Mouse (Mus musculus) right cerebral cortex, postnatal 36 days (tissue): ENCODE results near the gene Dhx9.
"Not testable (repeated sequence)": the region's sequence is repeated elsewhere in the genome, so short reads cannot be mapped to it uniquely, and the experiment has no call there.

Experiments
- DNase-seq, 2 experiments: peaks; one replicate each; pipeline ENCODE4 v3.0.0; 2022; ENCODE audit warnings: low spot score in 2 of 2, mixed read lengths in 1 of 2

Dhx9 gene

DNA sequence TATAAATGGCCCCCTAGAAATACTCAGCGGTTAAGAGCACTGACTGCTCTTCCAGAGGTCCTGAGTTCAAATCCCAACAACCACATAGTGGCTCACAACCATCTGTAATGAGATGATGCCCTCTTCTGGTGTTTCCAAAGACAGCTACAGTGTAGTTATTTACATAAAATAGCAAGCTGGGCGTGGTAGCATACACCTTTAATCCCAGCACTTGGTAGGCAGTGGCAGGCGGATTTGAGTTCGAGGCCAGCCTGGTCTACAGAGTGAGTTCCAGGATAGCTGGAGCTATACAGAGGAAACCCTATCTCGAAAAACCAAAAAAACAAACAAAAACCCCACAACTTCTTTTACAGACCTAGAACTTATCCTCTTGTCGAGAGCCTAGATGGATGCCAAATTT lies 1.3 kb downstream of the Dhx9 start:
- DNase-seq, result not testable (repeated sequence)

DNA sequence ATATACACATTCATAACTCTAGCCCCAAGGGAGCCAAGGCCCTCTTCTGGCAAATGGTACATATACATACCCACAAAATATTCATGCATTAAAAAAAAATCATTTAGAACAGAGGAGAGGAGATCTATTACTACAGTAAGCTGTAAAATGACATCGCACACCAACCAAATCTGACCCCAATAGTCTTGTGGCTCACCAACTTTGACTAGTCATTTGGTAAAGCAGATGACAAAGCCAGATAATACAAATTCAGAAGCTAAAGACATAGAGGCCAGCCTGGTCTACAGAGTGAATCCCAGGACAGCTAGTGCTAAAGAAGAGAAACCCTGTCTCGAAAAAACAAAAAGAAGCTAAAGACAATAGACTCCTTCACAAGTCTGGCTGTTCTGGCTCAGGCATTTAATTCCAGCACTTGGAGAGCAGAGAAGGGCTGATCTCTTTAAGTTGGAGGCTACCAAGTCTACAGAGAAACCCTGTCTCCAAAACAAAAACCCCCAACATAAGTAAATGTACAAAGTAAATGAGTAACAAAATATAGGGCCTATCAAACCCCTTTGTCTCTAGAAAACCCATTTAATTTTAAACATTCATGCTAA lies 2.2 kb downstream of the Dhx9 start:
- no peak for DNase-seq

DNA sequence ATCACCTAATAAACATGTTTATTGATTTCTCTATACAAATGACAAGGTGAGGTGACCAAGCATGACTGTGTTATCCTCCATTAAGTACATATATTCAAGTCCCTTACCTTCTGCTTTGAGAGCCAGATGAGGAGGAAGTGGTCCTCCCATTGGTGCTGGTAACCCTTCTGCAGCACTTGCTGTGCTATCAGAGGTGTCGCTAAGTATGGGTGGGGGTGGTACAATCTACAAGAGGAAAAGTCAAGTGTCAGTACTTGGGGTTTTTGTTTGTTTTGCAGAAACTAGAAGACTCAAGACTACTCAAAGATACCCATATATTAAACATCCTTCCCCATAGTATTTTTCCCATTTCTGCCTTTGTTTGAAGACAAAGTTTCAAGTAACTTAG lies 6.4 kb downstream of the Dhx9 start:
- DNase-seq, result no peak

DNA sequence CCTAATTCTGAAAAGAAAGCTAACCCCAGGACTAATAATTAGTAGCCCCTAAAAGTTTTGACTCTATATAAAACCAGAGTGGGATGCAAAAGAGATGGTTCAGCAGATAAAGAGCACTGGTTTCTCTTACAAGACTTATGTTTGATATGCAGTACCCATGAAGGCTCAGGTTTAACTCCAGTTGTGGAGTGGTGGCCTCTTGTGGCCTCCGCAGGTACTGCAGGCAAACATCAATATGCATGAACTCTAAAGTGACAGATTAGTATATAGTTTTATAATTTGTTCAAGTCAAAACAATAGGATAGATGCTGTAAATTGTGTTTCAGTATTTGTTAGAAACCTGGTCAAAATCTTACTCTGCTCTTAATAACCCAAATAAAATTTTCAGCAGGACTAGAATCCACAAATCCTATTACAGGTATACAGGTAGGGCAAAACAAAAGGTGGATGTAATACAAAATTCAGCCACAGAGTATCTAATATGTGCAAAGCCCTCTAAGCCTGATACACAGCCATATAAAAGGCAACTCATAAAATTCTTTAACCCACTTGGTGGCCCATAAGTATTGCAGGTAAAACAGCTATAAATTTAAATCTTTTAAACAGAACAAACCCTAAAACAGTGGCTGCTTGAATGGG lies 7.0 kb downstream of the Dhx9 start:
- DNase-seq, result peak; percentile 25 to 55

DNA sequence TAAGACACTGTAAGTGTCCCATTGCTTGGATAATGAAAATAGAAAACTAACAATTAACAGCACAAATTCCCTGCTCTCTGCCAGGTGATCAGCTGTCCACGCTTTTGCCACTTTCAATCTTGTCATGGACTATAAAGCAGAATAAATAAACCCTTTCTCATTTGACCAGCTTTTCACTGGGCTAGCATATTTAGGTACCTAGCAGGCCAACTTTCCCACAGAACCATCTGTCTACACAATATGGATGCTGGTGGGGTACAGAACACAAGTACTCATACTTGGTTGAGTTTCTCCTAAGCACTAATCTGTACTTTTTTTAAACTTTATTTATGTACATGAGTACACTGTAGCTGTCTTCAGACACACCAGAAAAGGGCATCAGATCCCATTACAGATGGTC lies 8.2 kb downstream of the Dhx9 start:
- no peak for DNase-seq

DNA sequence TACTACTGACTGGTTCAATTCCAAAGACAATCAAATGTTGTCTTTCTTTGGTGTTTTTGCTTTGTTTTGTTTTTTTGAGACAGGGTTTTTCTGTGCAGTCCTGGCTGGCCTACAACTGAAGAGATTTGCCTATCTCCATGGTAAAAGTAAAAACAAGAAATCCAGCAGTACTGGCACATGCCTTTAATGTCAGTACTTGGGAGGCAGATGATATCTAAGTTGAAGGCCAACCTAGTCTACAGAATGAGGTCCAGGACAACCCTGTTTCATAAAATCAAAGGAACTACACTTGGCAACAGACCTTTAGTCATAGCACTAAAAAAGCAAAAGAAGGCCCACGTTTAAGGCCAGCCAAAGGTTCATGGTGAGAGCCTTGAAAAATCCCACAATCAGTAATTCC lies 25.7 kb downstream of the Dhx9 start:
- DNase-seq, result no peak

DNA sequence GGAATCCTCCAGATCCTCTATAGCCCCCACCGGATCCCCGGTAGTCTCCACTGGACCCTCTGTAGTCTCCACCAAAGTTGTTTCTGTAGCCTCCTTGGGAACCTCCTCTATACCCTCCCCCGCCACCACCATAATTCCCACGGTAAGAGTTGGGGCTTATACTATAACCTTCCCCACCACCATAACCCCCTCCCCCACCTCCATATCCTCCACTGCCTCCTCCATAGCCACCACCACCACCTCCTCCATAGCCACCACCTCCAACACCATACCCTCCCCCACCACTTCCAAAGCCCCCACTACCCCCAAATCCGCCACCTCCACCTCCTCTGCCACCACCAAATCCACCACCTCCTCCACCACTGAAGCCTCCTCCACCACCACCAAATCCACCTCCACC lies 31.3 kb downstream of the Dhx9 start:
- no peak for DNase-seq

DNA sequence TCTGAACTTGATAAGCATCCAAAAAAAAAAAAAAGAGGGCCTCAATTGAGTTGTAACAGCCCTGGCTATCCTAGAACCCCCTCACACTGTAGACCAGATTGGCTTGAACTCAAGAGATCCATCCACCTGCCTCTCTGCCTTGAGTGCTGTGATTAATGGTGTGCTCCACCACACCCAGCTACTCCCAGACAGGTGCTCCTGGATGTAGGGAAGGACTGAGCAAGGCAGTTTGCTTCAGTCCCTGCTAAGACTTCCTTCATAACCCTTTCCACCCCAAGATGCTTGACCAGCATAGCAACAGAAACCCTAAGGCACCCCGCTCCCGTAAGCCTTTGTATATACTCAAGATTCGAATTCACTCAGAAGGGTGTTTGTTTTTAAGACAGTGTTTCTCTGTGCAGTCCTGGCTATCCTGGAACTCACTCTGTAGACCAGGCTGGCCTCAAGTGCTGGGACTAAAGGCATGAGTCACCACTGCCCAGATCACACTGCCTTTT lies 34.3 kb downstream of the Dhx9 start:
- no peak for DNase-seq

DNA sequence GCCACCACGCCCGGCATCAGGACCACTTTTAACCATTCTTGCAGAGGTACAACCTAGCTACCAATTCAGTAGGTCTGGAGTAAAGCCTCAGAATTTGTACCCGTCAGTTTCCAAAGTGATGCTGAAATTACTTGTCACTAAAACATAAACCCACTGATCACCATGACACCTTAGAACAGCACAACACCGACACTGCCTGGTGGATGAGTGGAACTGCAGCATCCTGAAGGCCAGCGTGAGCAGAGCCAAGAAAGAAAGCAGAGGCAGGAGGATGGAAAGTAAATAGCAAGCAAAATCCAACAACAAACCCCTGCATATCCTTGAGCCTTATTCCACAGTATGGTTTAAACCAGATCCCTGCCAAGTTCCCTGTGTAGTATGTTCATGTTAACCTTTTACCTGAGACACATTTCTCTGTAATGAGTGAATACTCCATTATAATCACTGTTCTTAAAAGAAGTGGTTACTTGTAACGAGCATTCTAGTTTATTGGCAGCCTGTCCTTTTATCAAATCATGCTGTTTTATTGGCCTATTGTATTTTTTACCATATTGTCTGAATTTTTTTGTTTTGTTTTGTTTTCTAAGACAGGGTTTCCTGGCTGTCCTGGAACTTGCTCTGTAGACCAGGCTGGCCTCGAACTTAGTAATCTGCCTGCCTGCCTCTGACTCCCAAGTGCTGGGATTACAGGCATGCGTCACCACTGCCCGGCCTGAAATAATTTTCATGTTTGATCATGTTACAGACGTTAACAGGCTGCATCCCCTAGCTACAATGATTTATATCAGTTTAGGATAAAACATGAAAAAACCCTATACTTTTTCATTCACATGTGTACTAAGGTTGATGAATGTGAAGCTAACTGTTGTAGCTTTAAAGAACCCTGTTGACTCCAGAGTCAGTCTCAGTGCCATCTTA lies 36.0 kb downstream of the Dhx9 start:
- DNase-seq, result no peak

DNA sequence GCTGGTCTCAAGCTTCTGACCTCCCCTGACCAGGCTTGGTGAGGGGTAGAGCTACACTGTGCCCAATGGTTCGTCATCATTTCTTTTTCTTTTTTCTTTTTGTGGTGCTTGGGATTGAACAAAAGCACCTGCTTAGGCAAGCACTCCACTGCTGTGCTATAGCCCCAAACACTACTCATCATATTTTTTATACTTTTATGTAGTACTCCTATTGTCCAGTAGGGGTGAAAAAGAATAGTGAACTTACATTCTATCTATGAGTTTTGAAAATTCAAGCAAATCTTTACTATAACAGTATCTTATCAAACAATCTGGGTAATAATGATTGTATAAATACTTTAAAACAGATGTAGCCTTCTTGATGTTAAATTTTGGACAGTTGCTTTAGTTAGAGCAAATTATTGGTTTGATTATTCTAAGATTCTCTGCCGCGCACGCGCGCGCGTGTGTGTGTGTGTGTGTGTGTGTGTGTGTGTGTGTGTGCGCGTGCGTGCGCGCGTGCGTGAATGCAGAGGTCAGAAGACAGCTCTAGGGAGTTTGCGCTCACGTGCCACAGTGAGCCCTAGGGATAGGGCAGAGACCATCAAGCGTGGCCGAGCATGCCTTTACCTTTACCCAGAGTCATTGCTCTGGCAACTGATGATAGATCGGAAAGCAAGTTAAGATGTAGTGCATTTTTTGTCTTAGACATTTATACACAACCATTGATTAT lies 41.2 kb downstream of the Dhx9 start:
- no peak for DNase-seq

DNA sequence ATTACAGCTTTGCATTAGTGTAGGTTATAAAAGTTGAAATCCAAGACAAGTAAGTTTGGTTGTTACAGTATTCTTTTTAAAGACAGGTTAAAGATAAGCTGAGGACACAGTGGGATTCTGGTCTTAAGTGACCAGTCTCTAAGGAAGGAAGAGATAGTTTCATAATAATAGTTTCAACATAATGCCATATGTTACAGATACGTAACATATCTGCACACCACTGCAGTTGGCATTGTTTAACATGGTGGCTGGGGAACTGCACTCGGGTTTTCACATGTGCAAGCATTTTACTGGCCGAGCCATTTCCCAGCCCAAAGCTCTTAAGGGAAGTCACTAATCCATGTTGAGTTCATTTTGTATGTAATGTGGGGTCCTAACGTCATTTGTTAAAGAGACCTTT lies 43.8 kb downstream of the Dhx9 start:
- DNase-seq, result no peak

DNA sequence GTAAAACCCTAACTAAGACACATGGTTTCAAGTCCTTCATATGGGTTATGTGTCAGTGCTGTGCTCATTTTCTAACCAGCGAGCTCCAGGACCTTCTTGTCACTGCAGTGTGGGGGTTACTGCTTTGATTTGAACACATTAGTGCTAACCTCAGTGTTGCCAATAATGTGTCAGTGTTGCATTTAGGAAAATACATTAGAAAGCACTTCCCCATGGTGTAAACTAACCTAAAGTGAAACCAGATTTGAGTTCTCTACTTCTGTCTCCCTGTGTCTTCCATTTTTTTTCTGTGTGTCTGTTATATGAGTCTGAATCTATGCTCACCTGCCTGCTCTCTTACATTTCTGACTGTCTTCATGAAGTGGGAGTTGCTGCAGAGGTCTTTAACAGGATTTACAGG lies 44.4 kb downstream of the Dhx9 start:
- DNase-seq, result no peak

DNA sequence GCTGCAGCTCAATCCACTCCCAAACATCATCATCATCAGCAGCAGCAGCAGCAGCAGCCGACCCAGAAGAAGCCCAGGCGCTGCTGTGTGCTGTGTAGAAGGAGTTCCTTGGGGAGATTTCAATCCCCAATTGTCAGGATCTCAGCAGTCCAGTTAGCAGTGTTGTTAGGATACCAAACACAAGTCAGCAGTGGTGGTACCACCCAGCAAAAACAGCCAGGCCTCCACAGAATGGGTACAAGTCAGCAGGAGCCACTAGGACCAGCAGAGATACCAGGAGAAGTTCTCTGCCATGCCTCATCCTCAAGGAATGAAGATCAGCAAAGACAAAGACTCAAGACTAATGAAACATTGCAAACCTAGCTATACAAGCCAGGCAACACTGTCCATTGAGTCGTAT lies 45.8 kb downstream of the Dhx9 start:
- DNase-seq, result no peak

DNA sequence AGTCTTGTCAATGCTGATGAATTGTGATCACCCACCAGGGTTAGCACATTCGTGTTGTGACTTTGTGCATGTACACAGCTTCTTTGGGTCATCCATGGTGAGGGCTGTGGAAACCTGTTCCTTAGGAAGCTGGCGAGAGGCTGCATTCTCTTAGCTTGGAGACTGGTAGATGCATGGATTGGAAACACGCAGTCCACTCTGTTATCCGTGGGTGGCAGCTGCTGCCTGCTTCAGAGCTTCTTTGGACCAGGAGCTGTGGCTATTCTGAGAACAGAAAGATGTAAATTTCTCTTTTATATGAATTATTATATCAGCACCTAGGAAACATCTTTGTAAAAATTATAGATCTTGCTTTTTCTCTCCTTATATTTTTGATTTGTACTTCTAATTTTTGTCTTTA lies 46.7 kb downstream of the Dhx9 start:
- peak in 1 of 2 experiments; percentile 26 for DNase-seq

DNA sequence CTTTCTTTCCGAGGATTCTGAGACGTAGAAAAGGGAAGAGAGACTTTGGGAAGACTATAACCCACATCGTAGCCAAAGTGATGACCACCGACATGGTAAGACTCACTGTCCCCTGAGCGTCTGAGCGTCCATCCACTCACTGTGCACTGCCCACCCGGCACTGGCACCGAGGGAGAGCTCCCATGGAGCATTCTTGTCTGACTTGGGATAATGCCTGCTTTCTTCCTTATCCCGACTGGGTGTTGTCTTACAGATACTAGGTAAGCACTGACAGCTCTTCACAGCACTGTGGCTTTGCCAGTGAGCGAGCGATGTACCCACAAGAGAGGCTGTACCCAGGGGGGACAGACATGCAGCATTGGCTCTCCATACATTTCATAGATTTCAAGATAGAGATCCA lies 49.9 kb downstream of the Dhx9 start:
- no peak for DNase-seq

DNA sequence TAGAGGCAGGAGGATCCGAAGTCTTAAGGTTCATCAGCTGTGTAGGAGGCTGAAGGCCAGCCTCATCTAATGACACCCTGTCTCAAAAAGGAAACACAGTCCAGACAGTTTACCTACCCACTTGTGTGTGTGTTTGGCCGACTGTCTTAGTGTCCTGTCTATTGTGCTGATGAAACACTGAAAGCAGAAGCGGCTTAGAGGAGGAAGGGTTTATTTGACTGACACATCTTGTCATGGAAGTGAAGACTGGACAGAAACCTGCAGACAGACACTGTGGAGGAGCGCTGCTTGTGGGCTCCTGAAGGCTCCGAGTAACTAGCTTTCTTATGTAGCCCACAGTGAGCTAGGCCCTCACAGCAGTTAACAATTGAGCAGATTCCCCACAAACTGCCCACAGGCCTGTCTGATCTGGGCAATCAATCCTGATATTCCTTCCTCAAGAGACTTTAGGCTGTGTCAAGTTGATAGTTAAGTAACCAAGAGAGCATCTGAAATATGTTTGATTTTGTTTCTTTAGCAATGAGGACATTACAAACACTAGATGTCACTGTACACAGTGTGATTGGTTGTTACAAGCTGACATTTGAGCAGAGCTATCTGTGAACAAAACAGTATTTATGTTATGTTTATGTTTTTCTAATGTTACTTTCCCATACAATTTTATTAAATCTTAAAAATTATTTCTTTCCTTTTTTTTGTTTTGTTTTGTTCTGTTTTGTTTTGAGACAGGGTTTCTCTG lies 53.4 kb downstream of the Dhx9 start:
- no peak for DNase-seq

DNA sequence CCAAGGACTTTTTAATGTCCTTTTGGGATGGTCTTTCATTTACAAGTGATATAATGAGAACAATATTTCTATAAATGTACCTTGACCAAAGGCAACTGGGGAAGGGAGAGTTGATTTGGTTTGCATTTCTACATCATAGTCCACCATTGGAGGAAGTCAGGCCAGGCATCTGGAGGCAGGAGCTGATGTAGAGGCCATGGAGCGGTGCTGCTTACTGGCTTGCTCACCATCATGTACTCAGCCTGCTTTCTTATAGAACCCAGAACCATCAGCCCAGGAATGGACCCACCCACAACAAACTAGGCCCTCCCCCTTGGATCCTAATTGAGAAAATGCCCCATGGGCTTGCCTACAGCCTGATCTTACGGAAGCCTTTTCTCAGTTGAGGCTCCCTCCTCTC lies 55.1 kb downstream of the Dhx9 start:
- no peak for DNase-seq

DNA sequence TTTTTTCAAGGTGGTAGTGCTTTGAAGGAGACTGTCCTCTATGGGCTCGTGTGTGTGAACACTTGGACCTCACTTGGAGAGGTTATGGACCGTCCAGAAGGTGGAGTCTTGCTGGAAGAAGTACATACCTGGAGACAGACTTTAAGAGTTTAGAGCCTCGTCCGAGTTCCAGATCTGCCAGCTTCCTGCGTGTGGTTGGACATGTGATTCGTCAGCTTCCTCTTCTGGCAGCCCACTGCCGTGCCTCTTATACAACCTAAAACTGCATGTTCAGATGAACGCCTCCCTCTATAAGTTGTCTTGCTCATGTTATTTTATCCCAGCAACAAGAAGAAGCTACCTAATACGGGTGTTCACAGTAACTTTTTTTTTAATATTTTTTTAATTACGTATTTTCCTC lies 55.8 kb downstream of the Dhx9 start:
- no peak for DNase-seq

DNA sequence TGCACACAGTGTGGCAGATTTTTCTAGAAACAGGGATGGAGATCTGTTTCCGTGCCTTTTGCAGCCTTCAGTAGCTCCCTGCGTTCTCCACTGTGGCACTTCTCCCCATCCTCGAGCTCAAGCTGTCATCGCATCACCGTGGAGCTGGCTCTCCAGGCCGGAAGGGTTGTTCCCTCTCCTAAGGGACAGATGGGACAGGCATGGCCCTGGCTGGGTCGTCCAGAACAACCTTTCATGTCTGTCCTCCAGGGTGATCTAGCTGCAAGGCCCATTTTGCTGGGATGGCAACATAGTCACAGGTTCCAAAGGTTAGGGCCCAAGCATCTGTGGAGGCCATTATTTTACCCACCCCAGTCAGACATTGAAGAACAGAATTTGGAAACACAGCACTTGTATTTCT lies 56.3 kb downstream of the Dhx9 start:
- no peak for DNase-seq

DNA sequence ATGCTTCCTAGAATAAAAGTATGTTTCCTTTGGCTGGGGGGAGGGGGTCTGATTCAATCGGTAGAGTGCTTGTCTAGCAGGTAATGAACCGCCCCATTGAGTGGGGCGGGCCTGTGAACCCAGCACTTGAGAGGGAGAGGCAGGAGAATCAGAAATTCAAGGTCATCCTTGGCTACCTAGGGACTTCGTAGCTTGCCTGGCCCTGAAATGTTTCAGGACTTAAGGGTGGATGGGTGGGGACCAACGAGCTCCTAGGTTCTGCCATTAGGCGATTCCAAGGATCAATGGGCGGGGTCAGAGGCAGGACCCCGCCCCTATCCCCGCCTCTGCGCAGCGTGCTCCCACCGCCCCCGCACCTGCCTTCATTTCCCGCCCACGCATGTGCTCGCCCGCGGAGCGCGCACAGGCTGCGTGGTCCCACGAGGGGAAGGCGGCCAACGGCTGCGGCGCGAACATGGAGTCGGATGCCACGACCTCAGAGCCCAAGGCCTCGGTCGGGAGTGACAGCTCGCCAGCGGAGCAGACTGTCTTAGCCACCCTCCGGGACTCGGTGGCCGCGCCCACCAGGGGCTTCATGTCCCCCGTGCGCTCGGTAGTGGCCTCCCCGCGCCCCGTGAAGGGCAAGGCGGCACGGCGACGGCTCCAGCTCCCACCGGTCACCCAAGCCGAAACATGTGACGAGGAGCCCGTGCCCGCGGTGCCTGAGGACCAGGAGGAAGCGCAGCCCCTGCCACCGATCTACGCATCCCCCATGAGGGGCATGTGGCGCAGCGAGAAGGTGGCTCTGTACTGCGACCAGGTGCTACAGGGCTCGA lies 62.5 kb downstream of the Dhx9 start, which contains the start of gene Shcbp1l:
Gene Shcbp1l, plus strand, starts transcription at position 393 of the 815 bp plus-strand sequence.
- DNase-seq, result peak; percentile 54 to 72
